Mouse (Mus musculus) liver, embryonic 14.5 days (tissue): ENCODE measurements around the gene Abat. TPM values are rescaled to one million over a fixed set of nuclear protein-coding genes. Genes with fewer than 3 reads are reported as not detected.

ENCODE experiments used
- ATAC-seq: fragments of 200-750 bp; cut with Nextera tagmentation; 2 replicates; pipeline ENCODE4 v1.8.0; 2017; ENCODE audit warnings: moderate number of reproducible peaks, mild to moderate bottlenecking, moderate library complexity; ENCODE audit not compliant: insufficient read depth
- DNase-seq, 3 experiments: peaks; one replicate each; pipeline ENCODE4 v3.0.0-alpha.2; 2012 to 2013; ENCODE audit warnings: low read depth in 3 of 3, low spot score in 3 of 3
- H3K27ac ChIP-seq: fragments of 300-500 bp; sonication (generic); 2 replicates; pipeline ENCODE4 v1.5.1; 2014; ENCODE audit warnings: moderate library complexity, mild to moderate bottlenecking, control low read depth, inconsistent platforms
- H3K27me3 ChIP-seq: fragments of 300-500 bp; sonication (generic); 2 replicates; pipeline ENCODE4 v1.6.1; 2014; ENCODE audit warnings: mild to moderate bottlenecking, low read length, moderate library complexity; ENCODE audit not compliant: control insufficient read depth, insufficient read depth
- H3K36me3 ChIP-seq: fragments of 300-500 bp; sonication (generic); replicated peaks from 2 replicates; pipeline ENCODE4 v1.6.1; 2014; ENCODE audit warnings: low read depth; ENCODE audit not compliant: control insufficient read depth, insufficient read depth
- H3K4me1 ChIP-seq, 2 experiments: fragments of 200-500 bp in 1 of 2; fragments of 300-500 bp in 1 of 2; sonication (generic) in 1 of 2; replicated peaks; 2 replicates each; pipeline ENCODE4 v1.6.1; 2012 to 2014; ENCODE audit warnings: antibody characterized with exemption in 1 of 2, inconsistent platforms in 1 of 2, low read length in 1 of 2; ENCODE audit not compliant: control insufficient read depth in 2 of 2, insufficient read depth in 2 of 2
- H3K4me2 ChIP-seq: fragments of 300-500 bp; sonication (generic); 2 replicates; pipeline ENCODE4 v1.6.1; 2014; ENCODE audit warnings: low read depth, mild to moderate bottlenecking, control low read depth, moderate library complexity
- H3K4me3 ChIP-seq, 2 experiments: fragments of 200-500 bp in 1 of 2; fragments of 300-500 bp in 1 of 2; sonication (generic) in 1 of 2; 2 replicates each; pipeline ENCODE4 v1.5.1; 2012 to 2014; ENCODE audit warnings: low read depth in 2 of 2, low read length in 2 of 2, mild to moderate bottlenecking in 2 of 2, control low read depth in 1 of 2, inconsistent platforms in 1 of 2, moderate library complexity in 1 of 2; ENCODE audit not compliant: insufficient read depth in 1 of 2
- H3K9ac ChIP-seq: fragments of 300-500 bp; sonication (generic); replicated peaks from 2 replicates; pipeline ENCODE4 v1.6.1; 2014; ENCODE audit warnings: mild to moderate bottlenecking, control low read depth, moderate library complexity
- H3K9me3 ChIP-seq: fragments of 300-500 bp; sonication (generic); 2 replicates; pipeline ENCODE4 v1.6.1; 2016; ENCODE audit warnings: low read length, mixed read lengths; ENCODE audit not compliant: control insufficient read depth
- CTCF ChIP-seq: IDR thresholded peaks from 2 replicates; pipeline ENCODE4 v1.5.1; 2016; ENCODE audit warnings: antibody characterized with exemption, low read depth, control low read depth
- EP300 ChIP-seq: IDR thresholded peaks from 2 replicates; pipeline ENCODE4 v1.6.1; 2016; ENCODE audit warnings: antibody characterized with exemption, low read depth
- WGBS: fragments of 180-500 bp; shearing (Covaris S2); extraction: QIAGEN DNeasy Blood & Tissue Kit; methylation state at CpG from one replicate; pipeline ENCODE4 v1.1.7; 2014; ENCODE audit not compliant: insufficient replicate concordance; 5-methylcytosine and 5-hydroxymethylcytosine counted together
- polyA plus RNA-seq, 2 experiments: library from polyadenylated mRNA; depleted of rRNA in 1 of 2; stranded (reverse) in 1 of 2; unstranded in 1 of 2; fragments of >200 nt; fragmentation: Nextera tagmentation in 1 of 2; extraction: Ambion mirVana in 1 of 2; gene quantifications; 2 replicates each; pipeline versions ENCODE4 v1.2.1 to v1.2.3; 2012 to 2014

Abat gene
- polyA plus RNA-seq, 2 experiments = 12.8 to 13.7 TPM

GRCm38 (mm10) chr16:8603789-8604188 lies 90.6 kb downstream of the Abat start:
- Histone ChIP-seq H3K36me3 (no peaks in the 10 kb centered on the region), H3K9me3 (no peaks in the 10 kb centered on the region), H3K4me2 (no peak overlapping the region), H3K27ac (peak overlapping the region; percentile 29), H3K9ac (no peak overlapping the region), H3K27me3 (no peaks in the 10 kb centered on the region), H3K4me1 (peaks cover 5 to 9% of the 10 kb centered on the region in 2 experiments; a peak in 3 of 4 replicates), H3K4me3 (no peak overlapping the region)
- peak; percentile 63 for TF ChIP-seq EP300
- no peak for TF ChIP-seq CTCF
- peak in 2 of 3 experiments; percentile 35 to 40 for DNase-seq
- peak; percentile 84 for ATAC-seq
- 25% methylated on average over 3 of the region's 3 CpGs for WGBS

GRCm38 (mm10) chr16:8610397-8610796 lies 97.2 kb downstream of the Abat start:
- Histone ChIP-seq H3K9ac (no peak overlapping the region), H3K27me3 (no peaks in the 10 kb centered on the region), H3K4me3 (no peak overlapping the region), H3K27ac (no peak overlapping the region), H3K4me2 (no peak overlapping the region), H3K9me3 (no peaks in the 10 kb centered on the region), H3K4me1 (peaks cover 27 to 29% of the 10 kb centered on the region in 2 experiments), H3K36me3 (no peaks in the 10 kb centered on the region)
- DNase-seq (no peak), ATAC-seq (no peak)
- no peak for TF ChIP-seq EP300
- no peak for TF ChIP-seq CTCF
- WGBS = 52% methylated on average over 3 of the region's 3 CpGs

GRCm38 (mm10) chr16:8612214-8613005 lies 99.2 kb downstream of the Abat start:
- WGBS = 47% methylated on average over 8 of the region's 8 CpGs
- Histone ChIP-seq H3K27ac (peak overlapping the region; percentile 97), H3K27me3 (no peaks in the 10 kb centered on the region), H3K4me1 (peaks cover 27 to 31% of the 10 kb centered on the region in 2 experiments), H3K4me3 (peak overlapping the region; percentile 28 to 33; a peak in 2 of 4 replicates), H3K4me2 (peak overlapping the region; percentile 76), H3K36me3 (no peaks in the 10 kb centered on the region), H3K9me3 (no peaks in the 10 kb centered on the region), H3K9ac (peak overlapping the region; percentile 58)
- DNase-seq (peak; percentile 80 to 83 (median 82)), ATAC-seq (peak; percentile 99)
- TF ChIP-seq EP300 (peak; percentile 97), CTCF (no peak)

- H3K9me3 ChIP-seq = no peaks in the 10 kb centered on the region
- H3K9ac ChIP-seq = peak overlapping the region; percentile 58
- DNase-seq (peak in 2 of 3 experiments; percentile 31 to 42), ATAC-seq (peak; percentile 75)
- H3K27ac ChIP-seq = peak overlapping the region; percentile 97
- H3K4me1 ChIP-seq = peaks cover 27 to 31% of the 10 kb centered on the region in 2 experiments
- 31% methylated on average over 4 of the region's 4 CpGs for WGBS
- H3K4me3 ChIP-seq = peak overlapping the region; percentile 28 to 33; a peak in 3 of 4 replicates
- TF ChIP-seq EP300 = no peak
- TF ChIP-seq CTCF = no peak
- H3K36me3 ChIP-seq = no peaks in the 10 kb centered on the region
- peak overlapping the region; percentile 76 for H3K4me2 ChIP-seq
- no peaks in the 10 kb centered on the region for H3K27me3 ChIP-seq
These were observed 99.8 kb downstream of the Abat start for GRCm38 (mm10) chr16:8613039-8613438.

GRCm38 (mm10) chr16:8613447-8613846 lies 100.2 kb downstream of the Abat start:
- H3K4me3 ChIP-seq = peak overlapping the region; percentile 28 to 33; a peak in 2 of 4 replicates

More at GRCm38 (mm10) chr16:8613447-8613846, 100.2 kb downstream of the Abat start:
- H3K4me1 ChIP-seq = peaks cover 27 to 31% of the 10 kb centered on the region in 2 experiments
- H3K9me3 ChIP-seq = no peaks in the 10 kb centered on the region
- DNase-seq (peak in 1 of 3 experiments; percentile 42), ATAC-seq (peak; percentile 21; the same call in 1 of the 2 replicates)
- H3K36me3 ChIP-seq = no peaks in the 10 kb centered on the region
- peak overlapping the region; percentile 58 for H3K9ac ChIP-seq
- WGBS = 66% methylated on average over 3 of the region's 3 CpGs
- TF ChIP-seq EP300 = no peak
- TF ChIP-seq CTCF = no peak
- H3K4me2 ChIP-seq = peak overlapping the region; percentile 76
- H3K27ac ChIP-seq = peak overlapping the region; percentile 97
- H3K27me3 ChIP-seq = no peaks in the 10 kb centered on the region
